Mouse (Mus musculus): ENCODE data around the gene Tfpt.

Tfpt gene

GRCm38 (mm10) chr7:3571847-3572246, 57.9 kb downstream of the Tfpt start:
- no peak for DNase-seq

GRCm38 (mm10) chr7:3570580-3570979, 59.1 kb downstream of the Tfpt start:
- peak; percentile 5 for DNase-seq
